Comparison of ENCODE assay signal across 8 mouse cellular contexts in the genomic region with DNA sequence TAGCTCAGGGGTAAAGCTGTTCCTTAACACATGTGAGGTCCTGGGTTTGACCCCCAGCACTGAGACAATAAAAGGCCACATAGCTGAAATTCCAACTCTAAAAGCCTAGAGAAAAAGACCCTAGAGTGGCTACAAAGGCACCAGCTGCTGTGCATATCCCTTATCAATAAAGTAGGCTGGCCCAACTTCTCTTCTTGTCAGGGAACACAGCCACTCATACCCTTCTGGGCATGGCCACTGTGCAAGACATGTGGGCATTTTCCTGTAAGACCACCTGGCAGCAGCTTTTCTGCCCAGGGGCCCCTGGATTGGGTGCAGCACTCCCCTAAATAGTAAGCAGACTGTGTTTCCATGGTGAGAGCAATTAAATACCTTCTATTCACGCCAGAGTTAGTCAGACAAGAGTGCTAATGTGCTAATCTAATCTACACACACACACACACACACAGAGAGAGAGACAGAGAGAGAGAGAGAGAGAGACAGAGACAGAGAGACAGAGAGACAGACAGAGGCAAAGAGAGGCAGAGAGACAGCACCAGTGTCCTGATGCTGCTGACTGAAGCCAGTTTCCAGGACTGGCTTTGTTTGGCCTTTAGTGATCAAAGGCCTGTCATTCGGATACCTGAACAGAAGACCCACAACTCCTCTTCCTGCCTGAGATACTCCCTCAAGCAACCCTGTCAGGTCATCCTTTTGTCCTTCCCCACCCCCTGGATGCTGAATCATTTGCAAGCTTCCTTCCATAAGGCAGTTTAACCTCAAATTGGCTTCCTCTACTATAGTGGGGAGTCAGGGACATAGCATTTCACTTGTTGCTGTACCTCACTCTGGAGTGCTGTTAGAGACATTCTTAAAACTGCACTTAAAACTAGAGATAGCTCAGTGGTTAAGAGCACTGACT. TPM values are rescaled to one million over a fixed set of nuclear protein-coding genes. Genes with fewer than 3 reads are reported as not detected.
DNase-seq lines count a peak whose midpoint lies in the region; ATAC-seq lines count a peak whose summit lies in the region.

No protein-coding gene starts in this region.

- intact Hi-C loops in heart, postnatal 14 days (cut with DNase I): no loop called here

- H3K27me3 ChIP-seq in heart, embryonic 13.5 days (replicated peaks): no peaks in the 10 kb centered on the region
- no peaks in the 10 kb centered on the region for H3K27me3 ChIP-seq in hindbrain, embryonic 15.5 days
- H3K27me3 ChIP-seq in midbrain, embryonic 16.5 days (ENCODE audit: control insufficient read depth, insufficient read depth, low read depth, low read length): no peaks in the 10 kb centered on the region

- no peaks in the 10 kb centered on the region for H3K9me3 ChIP-seq in heart, embryonic 13.5 days
- H3K9me3 ChIP-seq in hindbrain, embryonic 15.5 days: no peaks in the 10 kb centered on the region
- no peaks in the 10 kb centered on the region for H3K9me3 ChIP-seq in midbrain, embryonic 16.5 days (replicated peaks; ENCODE audit: control insufficient read depth, low read length, poor library complexity, severe bottlenecking)

- 11% methylated on average over 2 of the region's 2 CpGs for WGBS in heart, embryonic 13.5 days
- WGBS in hindbrain, embryonic 15.5 days: 11% methylated on average over 2 of the region's 2 CpGs
- WGBS in midbrain, embryonic 16.5 days: 10% methylated on average over 2 of the region's 2 CpGs

- H3K36me3 ChIP-seq in heart, embryonic 13.5 days: peaks cover 35% of the 10 kb centered on the region
- H3K36me3 ChIP-seq in hindbrain, embryonic 15.5 days: no peaks in the 10 kb centered on the region
- H3K36me3 ChIP-seq in midbrain, embryonic 16.5 days (ENCODE audit: control insufficient read depth, insufficient read depth, low read length): no peaks in the 10 kb centered on the region

- no peak for DNase-seq in heart, postnatal 14 days
- DNase-seq in c-Kit-positive CD71-positive TER-119-negative erythroid progenitor cells, embryonic 14.5 days (ENCODE audit: low read depth): peak; percentile 72
- DNase-seq in frontal cortex, postnatal 10 days (ENCODE audit: low spot score in 2 of 2): no peak
- no peak for DNase-seq in layer of hippocampus, adult 9-11 months
- no peak for DNase-seq in left cerebral cortex, adult 8-10 months (ENCODE audit: low spot score in 2 of 2)

- H3K4me1 ChIP-seq in heart, embryonic 13.5 days: peaks cover 100% of the 10 kb centered on the region
- peaks cover 41% of the 10 kb centered on the region for H3K4me1 ChIP-seq in hindbrain, embryonic 15.5 days (replicated peaks)
- peaks cover 14% of the 10 kb centered on the region; the same call in 1 of the 2 replicates for H3K4me1 ChIP-seq in midbrain, embryonic 16.5 days (ENCODE audit: control insufficient read depth, insufficient read depth, low read length)

- peak overlapping the region; percentile 99 for H3K27ac ChIP-seq in heart, embryonic 13.5 days (replicated peaks)
- peak overlapping the region; percentile 35 for H3K27ac ChIP-seq in hindbrain, embryonic 15.5 days (replicated peaks)
- H3K27ac ChIP-seq in midbrain, embryonic 16.5 days (ENCODE audit: low read length): 0 out of 2 replicates have a peak overlapping the region, but pooled peaks have one; percentile 30

- peak overlapping the region; percentile 75 for H3K9ac ChIP-seq in heart, embryonic 13.5 days
- no peak overlapping the region for H3K9ac ChIP-seq in hindbrain, embryonic 15.5 days
- H3K9ac ChIP-seq in midbrain, embryonic 16.5 days (ENCODE audit: low read depth, low read length): no peak overlapping the region

- H3K4me2 ChIP-seq in heart, embryonic 13.5 days: peak overlapping the region; percentile 48
- H3K4me2 ChIP-seq in hindbrain, embryonic 15.5 days: no peak overlapping the region
- H3K4me2 ChIP-seq in midbrain, embryonic 16.5 days (ENCODE audit: low read length): no peak overlapping the region

- H3K4me3 ChIP-seq in heart, embryonic 13.5 days: 0 out of 2 replicates have a peak overlapping the region, but pooled peaks have one; percentile 22
- no peak overlapping the region for H3K4me3 ChIP-seq in hindbrain, embryonic 15.5 days
- H3K4me3 ChIP-seq in midbrain, embryonic 16.5 days (ENCODE audit: low read depth, low read length): no peak overlapping the region

- no peak for ATAC-seq in heart, embryonic 13.5 days (ENCODE audit: extremely low read depth, insufficient number of reproducible peaks, low FRiP score, low TSS enrichment)
- peak; percentile 40; the same call in 1 of the 2 replicates for ATAC-seq in hindbrain, embryonic 15.5 days (ENCODE audit: low FRiP score, low read depth)
- ATAC-seq in midbrain, embryonic 16.5 days: no peak

RNA-seq across cellular contexts. Expression of gene Actn4, which starts 8.4 kb away (rescaled TPM):
- polyA plus RNA-seq in heart, embryonic 13.5 days (2015; fragmentation: Nextera tagmentation; extraction: Ambion mirVana): 259 and 266 TPM in 2 replicates
- total RNA-seq in heart, postnatal 14 days (2021): 100 to 1,000 TPM; 110 to 127 TPM
- polyA plus RNA-seq in hindbrain, embryonic 15.5 days (2015; fragmentation: Nextera tagmentation; extraction: Ambion mirVana): 140 and 154 TPM in 2 replicates
- polyA plus RNA-seq in midbrain, embryonic 16.5 days (2015; fragmentation: Nextera tagmentation; extraction: Ambion mirVana): 132 and 133 TPM in 2 replicates
- 100 to 1,000 TPM; 161 to 178 (median 177) TPM for total RNA-seq in left cerebral cortex, adult 8-10 months (2022)

RNA-seq across cellular contexts. Expression of gene Eif3k, which starts 27.9 kb away (rescaled TPM):
- 257 and 300 TPM in 2 replicates for polyA plus RNA-seq in heart, embryonic 13.5 days (2015; fragmentation: Nextera tagmentation; extraction: Ambion mirVana)
- total RNA-seq in heart, postnatal 14 days (2021): 100 to 1,000 TPM; 157 to 159 TPM
- polyA plus RNA-seq in hindbrain, embryonic 15.5 days (2015; fragmentation: Nextera tagmentation; extraction: Ambion mirVana): 283 and 294 TPM in 2 replicates
- 279 TPM in 2 replicates for polyA plus RNA-seq in midbrain, embryonic 16.5 days (2015; fragmentation: Nextera tagmentation; extraction: Ambion mirVana)
- total RNA-seq in left cerebral cortex, adult 8-10 months (2022): 100 to 1,000 TPM; 197 to 208 (median 204) TPM

RNA-seq across cellular contexts. Expression of gene Map4k1, which starts 28.1 kb away (rescaled TPM):
- polyA plus RNA-seq in heart, embryonic 13.5 days (2015; fragmentation: Nextera tagmentation; extraction: Ambion mirVana): 3.4 and 5.3 TPM in 2 replicates
- 1 to 10 TPM in 1 of 2 experiments, under 1 TPM in 1; 0.96 to 2.4 TPM for total RNA-seq in heart, postnatal 14 days (2021)
- 10.6 and 10.8 TPM in 2 replicates for polyA plus RNA-seq in hindbrain, embryonic 15.5 days (2015; fragmentation: Nextera tagmentation; extraction: Ambion mirVana)
- polyA plus RNA-seq in midbrain, embryonic 16.5 days (2015; fragmentation: Nextera tagmentation; extraction: Ambion mirVana): 11.8 and 13.2 TPM in 2 replicates
- total RNA-seq in left cerebral cortex, adult 8-10 months (2022): 1 to 10 TPM in 3 of 4 experiments, under 1 TPM in 1; 0.99 to 3.7 (median 2.1) TPM

Comparison
In these comparisons a context has a peak if more than half of its experiments do, and no peak if none do; other contexts are left out.
1. H3K27ac ChIP-seq: peak in every context shown above with its lines; median percentile 99 in heart, embryonic 13.5 days; 35 in hindbrain, embryonic 15.5 days; 30 in midbrain, embryonic 16.5 days.